Mouse (Mus musculus): ENCODE results near the gene Ercc6l2.

Gene Ercc6l2

GRCm38 (mm10) chr13:63814746-63815681, at the start of gene Ercc6l2:
Gene Ercc6l2 (plus strand): TSS chr13:63815240.
- peak; percentile 99 for DNase-seq

GRCm38 (mm10) chr13:63766065-63766464, 49.0 kb upstream of the Ercc6l2 start:
- DNase-seq = no peak

- DNase-seq = no peak
Observed at GRCm38 (mm10) chr13:63771009-63771408, 44.0 kb upstream of the Ercc6l2 start.

DNA sequence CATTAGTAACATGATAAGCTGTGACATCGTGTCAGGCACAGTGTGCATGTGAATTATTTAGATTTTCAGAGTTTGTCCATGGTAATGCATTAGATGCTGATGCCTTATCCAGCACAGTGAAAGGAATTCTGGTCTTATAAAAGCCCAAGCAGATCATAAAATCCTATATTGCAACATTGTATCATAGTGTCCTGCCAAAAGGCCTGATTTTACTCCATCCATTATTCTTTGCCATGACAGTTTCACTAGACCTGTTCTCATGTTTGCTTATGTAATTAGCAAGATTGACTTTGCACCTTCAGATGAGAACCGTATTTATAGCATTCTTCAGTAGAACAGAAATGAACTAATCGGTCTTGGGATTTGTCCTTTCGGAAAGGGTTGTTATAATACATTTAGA, 36.1 kb upstream of the Ercc6l2 start:
- no peak for DNase-seq

GRCm38 (mm10) chr13:63779376-63780291, 35.4 kb upstream of the Ercc6l2 start:
- no peak for DNase-seq

DNA sequence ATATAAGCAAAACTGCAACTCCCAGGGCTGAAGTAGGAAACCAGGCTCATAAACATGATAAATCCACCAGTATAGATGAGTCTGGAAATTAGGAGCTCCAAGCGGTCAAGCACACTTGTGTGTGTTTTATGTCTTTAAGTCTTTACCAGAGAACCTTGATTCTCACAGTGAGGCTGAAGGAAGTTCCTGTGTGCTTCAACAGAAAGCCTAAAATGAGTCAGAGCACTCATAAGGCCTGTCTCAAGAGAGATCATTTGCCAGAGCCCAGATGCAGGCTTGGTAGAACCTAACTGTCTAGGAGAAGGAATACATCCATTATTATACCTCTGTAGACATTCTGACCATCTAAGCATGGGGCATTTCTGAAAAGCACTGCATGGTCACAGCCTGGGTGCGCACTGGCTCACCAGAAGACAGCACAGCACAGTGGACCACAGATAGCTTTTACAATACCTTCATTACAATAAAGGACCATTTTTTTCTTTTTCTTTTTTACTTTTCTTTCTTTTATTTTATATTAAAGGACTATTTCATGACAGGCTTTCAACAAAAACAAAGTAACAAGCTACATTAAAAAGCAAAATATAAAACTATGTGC, 22.7 kb upstream of the Ercc6l2 start:
- no peak for DNase-seq

- DNase-seq = no peak
Observed at GRCm38 (mm10) chr13:63793345-63794308, 21.4 kb upstream of the Ercc6l2 start.

GRCm38 (mm10) chr13:63798677-63799076, 16.4 kb upstream of the Ercc6l2 start:
- DNase-seq = no peak

DNA sequence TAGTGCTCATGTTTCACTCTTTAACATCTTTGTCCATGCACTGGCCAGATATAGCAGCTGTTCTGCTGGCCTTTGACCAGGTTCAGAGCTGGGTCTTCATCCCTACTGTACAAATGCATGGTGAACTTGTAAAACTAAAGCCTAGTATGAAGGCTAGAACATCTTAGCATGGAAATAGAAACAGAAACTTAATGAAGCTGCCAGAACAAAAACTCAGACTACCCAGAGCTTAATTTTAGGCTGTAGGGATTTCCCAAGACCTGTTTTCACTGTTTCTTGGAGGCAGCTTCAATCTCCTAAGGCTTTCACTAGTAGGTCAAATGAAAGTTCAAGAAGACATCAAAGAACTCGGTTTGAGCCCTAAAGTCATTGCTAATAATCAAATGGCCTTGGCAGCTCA, 15.1 kb upstream of the Ercc6l2 start:
- no peak for DNase-seq

- no peak for DNase-seq
Observed at GRCm38 (mm10) chr13:63801289-63801688, 13.8 kb upstream of the Ercc6l2 start.

GRCm38 (mm10) chr13:63807233-63807632, 7.8 kb upstream of the Ercc6l2 start:
- peak in 1 of 2 experiments; percentile 11 for DNase-seq

DNA sequence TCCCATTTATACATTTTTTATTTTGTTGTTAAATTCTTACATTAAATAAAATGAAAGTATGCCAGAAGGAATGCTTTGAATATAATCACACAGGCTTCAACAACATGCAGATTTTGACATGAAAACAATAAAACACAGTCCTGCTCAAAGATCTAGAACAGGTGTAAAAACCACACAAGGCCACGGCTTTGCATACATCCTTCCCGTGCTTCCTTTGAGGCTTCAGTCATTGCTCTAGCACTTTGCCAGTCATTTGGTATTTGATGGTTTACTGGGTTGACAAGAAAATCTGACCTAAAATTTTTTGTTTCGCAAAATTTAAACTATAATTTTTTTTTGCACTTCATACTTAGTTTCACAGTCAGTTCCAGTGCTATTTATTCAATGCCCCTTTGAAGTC, 7.1 kb upstream of the Ercc6l2 start:
- peak; percentile 22 to 38 for DNase-seq

- no peak for DNase-seq
Observed at GRCm38 (mm10) chr13:63811477-63811876, 3.6 kb upstream of the Ercc6l2 start.

DNA sequence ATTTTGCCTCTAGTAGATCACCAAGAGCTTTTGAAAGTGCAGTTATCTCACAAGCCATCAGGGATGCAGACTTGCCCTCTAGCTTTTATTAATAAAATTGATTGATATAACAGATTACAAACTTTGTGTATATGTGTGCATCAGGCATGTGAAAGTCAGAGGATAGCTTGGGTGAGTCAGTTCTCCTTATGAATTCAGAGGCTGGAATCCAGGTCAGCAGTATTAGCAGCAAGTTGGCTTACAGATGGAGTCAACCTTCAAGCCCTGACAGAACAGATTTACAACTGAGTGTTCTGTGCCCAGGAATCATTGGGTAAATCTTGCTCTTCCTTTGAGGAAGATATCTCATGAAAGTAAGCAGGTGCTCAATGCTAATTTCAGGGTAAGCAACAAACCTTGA, 891 bp downstream of the Ercc6l2 start:
- DNase-seq = no peak

GRCm38 (mm10) chr13:63845758-63846157, 30.7 kb downstream of the Ercc6l2 start:
- DNase-seq = no peak

- no peak for DNase-seq
Observed at GRCm38 (mm10) chr13:63850308-63851011, 35.4 kb downstream of the Ercc6l2 start.

DNA sequence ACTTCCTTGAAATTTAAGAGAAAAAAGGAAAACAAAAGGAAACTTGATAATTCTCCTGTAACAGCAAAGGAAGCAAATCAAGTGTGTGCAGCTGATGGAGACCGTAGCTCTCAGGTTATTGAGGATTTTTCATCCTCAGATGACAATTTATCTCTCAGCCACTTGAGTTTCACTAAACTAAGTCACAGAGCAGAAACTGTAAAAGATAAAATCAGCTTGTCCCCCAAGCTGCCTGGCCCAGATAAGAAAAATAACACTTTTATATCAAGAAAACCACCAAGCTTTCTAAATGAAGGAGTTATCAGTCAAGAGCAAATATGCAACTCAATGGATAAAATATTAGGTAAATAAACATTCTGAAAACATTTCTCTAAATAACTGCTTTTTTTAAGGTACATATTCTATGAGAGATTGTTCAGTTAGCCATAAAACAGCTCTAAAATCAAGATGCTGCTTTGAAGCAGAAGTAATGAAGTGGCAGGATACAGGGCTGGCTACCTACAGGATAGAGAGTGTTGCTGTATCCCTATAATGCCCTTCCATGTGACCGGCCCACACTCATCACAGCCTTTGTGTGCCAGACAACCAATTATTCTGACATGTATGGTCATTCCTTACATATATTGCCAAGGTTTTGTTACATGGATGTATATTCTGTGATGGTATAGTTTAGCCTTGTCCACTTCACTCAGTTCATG, 57.7 kb downstream of the Ercc6l2 start:
- DNase-seq = no peak

- DNase-seq = no peak
Observed at GRCm38 (mm10) chr13:63877138-63877537, 62.1 kb downstream of the Ercc6l2 start.

DNA sequence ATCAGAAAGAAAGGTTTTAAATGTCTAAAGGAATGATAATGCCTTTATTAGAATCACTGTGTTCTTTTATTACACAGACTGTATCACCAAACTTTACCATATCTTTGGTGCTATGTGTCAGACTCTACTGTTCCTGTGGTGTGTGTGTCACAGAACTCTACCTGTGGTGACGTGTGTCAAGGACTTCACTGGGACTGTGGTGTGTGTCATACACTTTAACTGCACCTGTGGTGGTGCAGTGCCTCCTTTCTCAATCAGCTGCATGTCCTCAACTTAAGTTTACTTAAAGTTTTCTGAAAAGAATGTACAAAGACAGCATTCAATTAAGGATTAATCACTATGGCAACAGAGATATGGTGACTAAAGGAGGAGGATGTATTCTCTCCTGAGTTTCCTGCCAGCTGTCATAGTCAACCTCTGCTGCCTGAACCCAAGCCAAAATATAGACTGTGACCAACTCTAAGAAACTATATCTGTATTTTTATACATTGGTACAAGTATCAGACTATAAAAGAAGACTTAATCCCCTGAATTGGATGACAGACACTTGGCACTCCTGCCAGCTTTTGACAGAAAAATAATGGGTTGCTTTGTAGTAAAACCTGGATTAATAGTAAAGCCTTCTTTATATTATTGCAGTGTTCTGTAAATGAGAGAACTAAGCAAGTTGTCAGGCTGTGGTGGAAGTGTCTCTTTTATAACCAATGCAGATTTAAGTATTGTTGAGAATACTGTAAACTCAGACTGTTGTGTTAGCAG, 64.2 kb downstream of the Ercc6l2 start:
- DNase-seq = no peak

DNA sequence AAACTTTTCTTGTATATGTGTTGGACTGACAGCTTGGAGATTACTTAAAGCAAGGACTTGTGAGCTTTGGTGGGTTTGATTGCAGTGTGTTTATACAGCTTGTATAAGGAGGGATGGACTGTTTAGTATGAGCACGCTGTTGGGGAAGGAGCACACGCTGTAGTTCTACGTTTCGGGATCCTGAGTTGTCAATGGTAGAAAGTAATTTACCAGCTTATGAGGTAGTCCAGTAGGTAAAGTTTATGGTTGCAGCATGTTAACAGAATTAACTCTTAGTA, 64.8 kb downstream of the Ercc6l2 start:
- DNase-seq = no peak

All from thymus, postnatal 36 days (tissue).